Mouse (Mus musculus): Measurements from ENCODE around the gene Nono.
"Not testable (repeated sequence)": the region's sequence is repeated elsewhere in the genome, so short reads cannot be mapped to it uniquely, and the experiment has no call there.

The Nono gene

GRCm38 (mm10) chrX:101481604-101482350 lies 52.7 kb downstream of the Nono start:
- in situ Hi-C loops (cut with MboI, MseI) = no loop called here

GRCm38 (mm10) chrX:101486487-101487152 lies 57.5 kb downstream of the Nono start:
- in situ Hi-C loops (cut with MboI, MseI) = not testable (repeated sequence)
